Mouse (Mus musculus): ENCODE results near the gene Gstm5.

- TF ChIP-seq POLR2A (IDR thresholded peaks at IDR 0.05; ENCODE audit: borderline replicate concordance, insufficient read depth, low read length) (no peak), CTCF (IDR thresholded peaks at IDR 0.05; ENCODE audit: borderline replicate concordance, insufficient read depth, low read depth, low read length) (no peak)
Observed at GRCm38 (mm10) chr3:107916674-107917073, 21.1 kb downstream of the Gstm5 start.
